Mouse (Mus musculus): ENCODE data around the gene Tmem79.
A peak's percentile ranks its signal among the peaks of the same experiment; 100 is the strongest.
"Not testable (repeated sequence)": the region's sequence is repeated elsewhere in the genome, so short reads cannot be mapped to it uniquely, and the experiment has no call there.

The Tmem79 gene

DNA sequence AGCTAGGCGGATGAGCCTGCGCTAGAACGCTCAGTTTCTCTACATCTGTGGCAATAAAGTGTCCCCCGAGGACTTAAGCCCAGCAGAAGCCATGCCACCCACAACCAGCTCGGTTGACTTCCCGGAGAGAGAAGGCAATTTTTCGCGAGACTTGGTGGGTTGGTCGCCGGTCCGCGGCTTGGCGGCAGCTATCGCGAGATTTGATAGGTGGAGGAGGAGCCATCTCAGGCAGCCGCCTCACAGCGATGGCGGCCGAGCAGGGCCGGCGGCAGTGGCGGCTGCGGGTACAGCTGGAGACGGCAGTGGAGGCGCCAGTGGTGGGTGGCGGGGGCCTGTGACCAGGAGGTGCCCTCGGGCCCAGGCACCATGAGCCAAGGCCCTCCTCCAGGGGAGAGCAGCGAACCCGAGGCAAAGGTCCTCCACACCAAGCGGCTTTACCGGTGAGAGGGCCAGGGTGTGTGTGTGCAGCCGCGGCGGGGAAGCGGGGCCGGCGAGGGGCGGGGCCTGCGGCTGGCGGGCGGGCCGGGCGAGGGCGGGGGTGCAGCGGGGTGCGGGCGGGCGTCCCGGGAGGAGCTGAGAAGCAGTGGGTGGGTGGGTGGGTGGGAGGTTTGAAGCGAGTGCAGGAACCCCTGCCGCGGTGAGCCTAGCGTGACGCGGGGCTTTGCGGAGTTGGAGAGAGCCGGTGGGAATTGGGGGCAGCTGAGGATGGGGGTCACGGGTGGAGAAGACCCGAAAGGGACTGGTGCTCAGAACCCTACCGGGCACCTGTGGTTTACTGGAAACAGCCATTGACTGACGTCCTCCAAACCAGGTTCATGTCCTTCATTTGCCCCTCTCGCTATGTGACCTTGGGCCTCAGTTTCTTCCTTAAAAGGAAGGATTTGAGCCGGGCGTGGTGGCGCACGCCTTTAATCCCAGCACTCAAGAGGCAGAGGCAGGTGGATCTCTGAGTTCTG lies at the start of gene Tmem79, which contains the start of gene Smg5:
Gene Tmem79 (minus strand): TSS at position 91 of the 956 bp plus-strand sequence.
Gene Smg5 (plus strand): TSS at position 203 of the 956 bp plus-strand sequence.
- peak; percentile 96 to 97 for DNase-seq (ENCODE audit: low read depth in 2 of 2, low spot score in 2 of 2)

DNA sequence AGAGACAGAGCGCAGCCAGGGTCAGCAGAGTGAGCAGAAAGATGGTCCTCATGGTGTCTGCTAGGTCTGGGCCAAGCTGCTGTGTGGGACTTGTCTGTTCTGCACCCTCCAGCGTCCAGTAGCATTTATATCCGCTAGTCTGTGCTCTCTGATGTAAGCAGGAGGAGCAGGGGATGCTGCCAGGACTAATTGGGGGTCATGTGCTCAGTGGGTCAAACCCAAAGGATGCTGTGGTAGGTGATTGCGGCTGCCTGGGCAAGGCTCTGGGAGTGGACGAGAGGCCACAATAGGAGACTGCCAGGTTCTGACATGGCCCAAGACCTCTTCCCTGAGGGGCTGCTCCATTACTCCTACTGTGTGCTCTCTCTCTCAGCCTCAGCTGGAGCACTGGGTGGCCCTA lies 48.4 kb upstream of the Tmem79 start, which contains the start of gene Bglap:
Gene Bglap (minus strand): TSS at position 101 of the 400 bp plus-strand sequence.
- no peak for DNase-seq (ENCODE audit: low read depth in 2 of 2, low spot score in 2 of 2)

DNA sequence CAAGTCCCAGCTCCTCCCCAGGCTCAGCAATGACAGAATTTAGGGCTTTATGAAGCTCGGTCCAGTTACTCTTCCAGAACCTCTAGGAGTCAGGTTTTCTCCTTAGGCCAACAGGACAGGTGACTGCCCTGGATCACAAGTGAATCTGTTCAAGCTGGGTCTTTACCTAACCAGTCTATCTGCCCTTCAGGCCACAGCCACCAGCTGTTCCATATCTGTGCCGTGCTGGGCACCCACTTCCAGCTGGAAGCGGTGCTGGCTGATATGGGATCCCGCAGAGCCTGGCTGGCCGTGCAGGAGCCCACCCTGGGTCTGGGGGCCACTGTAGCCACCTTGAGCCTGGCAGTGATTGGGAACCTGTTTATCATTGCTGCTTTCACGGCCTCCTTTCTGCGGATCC lies 46.4 kb upstream of the Tmem79 start:
- DNase-seq (ENCODE audit: low read depth in 2 of 2, low spot score in 2 of 2) = not testable (repeated sequence)

DNA sequence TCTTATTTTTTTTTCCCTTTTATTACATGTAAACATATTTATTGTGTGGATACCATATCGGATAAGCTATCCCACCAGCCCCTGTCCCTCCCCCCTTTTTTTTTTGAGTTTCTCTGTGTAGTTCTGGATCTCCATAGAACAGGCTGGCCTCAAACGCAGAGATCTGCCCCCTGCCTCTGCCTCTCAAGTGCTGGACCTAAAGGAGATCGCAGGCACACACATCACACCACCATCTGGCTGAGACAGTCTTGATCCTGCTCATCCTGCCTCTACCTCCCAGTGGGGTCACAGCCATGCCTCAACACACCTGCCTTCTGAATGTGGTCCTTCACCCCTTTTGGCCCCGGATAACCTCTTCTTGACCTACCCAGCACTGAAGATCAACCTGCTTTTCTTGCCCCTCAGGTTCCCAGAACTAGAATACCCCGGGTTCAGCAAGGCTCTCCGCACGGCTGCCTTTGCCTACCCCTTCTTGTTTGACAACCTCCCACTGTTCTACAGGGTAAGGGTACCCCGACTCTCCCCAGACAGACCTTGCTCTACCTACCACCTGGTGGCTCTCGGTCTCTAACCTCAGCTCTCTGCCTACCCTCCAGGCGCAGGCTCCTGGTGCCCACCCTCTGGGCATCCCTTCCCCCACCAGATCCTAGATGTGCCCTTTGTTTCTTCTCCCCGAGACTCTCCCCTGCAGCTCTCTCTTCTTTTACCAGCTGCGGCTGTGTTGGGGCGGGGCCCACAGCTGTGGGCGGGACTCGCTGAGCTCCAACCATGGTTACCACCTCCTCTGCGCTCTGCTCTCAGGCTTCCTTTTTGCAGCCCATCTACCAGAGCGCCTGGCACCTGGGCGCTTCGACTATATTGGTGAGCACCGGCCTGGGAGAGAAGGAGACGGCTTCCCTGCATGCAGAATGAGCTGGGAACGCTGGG lies 45.7 kb upstream of the Tmem79 start:
- DNase-seq (ENCODE audit: low read depth in 2 of 2, low spot score in 2 of 2) = peak in 1 of 2 experiments; percentile 28

DNA sequence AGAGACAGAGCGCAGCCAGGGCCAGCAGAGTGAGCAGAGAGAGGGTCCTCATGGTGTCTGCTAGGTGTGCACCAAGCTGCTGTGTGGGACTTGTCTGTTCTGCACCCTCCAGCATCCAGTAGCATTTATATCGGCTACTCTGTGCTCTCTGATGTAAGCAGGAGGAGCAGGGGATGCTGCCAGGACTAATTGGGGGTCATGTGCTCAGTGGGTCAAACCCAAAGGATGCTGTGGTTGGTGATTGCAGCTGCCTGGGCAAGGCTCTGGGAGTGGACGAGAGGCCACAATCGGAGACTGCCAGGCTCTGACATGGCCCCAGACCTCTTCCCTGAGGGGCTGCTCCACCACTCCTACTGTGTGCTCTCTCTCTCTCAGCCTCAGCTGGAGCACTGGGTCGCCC lies 42.7 kb upstream of the Tmem79 start, which contains the start of gene Bglap2:
Gene Bglap2 (minus strand): TSS at position 101 of the 400 bp plus-strand sequence.
- not testable (repeated sequence) for DNase-seq (ENCODE audit: low read depth in 2 of 2, low spot score in 2 of 2)

DNA sequence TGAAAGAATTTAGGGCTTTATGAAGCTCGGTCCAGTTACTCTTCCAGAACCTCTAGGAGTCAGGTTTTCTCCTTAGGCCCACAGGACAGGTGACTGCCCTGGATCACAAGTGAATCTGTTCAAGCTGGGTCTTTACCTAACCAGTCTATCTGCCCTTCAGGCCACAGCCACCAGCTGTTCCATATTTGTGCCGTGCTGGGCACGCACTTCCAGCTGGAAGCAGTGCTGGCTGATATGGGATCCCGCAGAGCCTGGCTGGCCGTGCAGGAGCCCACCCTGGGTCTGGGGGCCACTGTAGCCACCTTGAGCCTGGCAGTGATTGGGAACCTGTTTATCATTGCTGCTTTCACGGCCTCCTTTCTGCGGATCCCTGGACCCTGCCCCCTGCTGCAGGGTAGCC lies 40.7 kb upstream of the Tmem79 start:
- not testable (repeated sequence) for DNase-seq (ENCODE audit: low read depth in 2 of 2, low spot score in 2 of 2)

DNA sequence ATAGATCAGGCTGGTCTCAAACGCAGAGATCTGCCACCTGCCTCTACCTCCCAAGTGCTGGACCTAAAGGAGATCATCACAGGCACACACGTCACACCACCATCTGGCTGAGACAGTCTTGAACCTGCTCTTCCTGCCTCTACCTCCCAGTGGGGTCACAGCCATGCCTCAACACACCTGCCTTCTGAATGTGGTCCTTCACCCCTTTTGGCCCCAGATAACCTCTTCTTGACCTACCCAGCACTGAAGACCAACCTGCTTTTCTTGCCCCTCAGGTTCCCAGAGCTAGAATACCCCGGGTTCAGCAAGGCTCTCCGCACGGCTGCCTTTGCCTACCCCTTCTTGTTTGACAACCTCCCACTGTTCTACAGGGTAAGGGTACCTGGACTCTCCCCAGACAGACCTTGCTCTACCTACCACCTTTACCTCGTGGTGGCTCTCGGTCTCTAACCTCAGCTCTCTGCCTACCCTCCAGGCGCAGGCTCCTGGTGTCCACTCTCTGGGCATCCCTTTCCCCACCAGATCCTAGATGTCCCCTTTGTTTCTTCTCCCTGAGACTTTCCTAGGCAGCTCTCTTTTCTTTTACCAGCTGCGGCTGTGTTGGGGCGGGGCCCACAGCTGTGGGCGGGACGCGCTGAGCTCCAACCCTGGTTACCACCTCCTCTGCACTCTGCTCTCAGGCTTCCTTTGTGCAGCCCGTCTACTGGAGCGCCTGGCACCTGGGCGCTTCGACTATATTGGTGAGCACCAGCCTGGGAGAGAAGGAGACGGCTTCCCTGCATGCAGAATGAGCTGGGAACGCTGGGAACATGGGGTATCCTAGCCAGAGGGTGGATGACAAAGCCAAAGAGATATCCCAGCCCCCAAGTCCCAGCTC lies 40.0 kb upstream of the Tmem79 start:
- not testable (repeated sequence) for DNase-seq (ENCODE audit: low read depth in 2 of 2, low spot score in 2 of 2)

DNA sequence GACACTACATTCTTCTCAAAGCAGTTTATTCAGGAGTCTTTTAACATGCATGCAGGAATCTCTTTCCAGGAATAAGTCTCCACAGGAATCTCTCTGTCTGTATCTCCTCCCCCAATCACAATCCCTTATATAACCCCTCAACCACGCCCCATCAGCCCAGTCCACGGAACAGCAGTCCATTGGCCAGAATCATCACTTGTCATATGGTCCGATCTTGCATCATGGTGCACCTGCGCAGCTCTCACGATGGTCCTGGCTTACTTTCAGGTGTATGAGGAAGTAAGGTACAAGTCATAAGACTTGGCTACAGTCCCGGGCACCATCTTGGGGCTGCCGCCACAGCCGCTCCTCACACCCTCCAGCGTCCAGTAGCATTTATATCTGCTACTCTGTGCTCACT lies 36.7 kb upstream of the Tmem79 start, which contains the start of gene Bglap3:
Gene Bglap3 (minus strand): TSS at position 101 of the 400 bp plus-strand sequence.
- not testable (repeated sequence) for DNase-seq (ENCODE audit: low read depth in 2 of 2, low spot score in 2 of 2)

DNA sequence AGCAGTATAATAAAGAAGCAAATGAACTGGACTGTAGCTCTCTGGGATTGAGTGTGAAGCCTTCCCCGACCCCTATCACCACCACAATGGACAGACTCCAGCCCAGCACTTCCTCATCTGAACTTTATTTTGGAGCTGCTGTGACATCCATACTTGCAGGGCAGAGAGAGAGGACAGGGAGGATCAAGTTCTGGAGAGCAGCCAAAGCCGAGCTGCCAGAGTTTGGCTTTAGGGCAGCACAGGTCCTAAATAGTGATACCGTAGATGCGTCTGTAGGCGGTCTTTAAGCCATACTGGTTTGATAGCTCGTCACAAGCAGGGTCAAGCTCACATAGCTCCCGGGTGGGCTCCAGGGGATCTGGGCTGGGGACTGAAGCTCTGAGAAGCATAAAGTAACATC lies 32.6 kb upstream of the Tmem79 start:
- DNase-seq (ENCODE audit: low read depth in 2 of 2, low spot score in 2 of 2) = not testable (repeated sequence)

DNA sequence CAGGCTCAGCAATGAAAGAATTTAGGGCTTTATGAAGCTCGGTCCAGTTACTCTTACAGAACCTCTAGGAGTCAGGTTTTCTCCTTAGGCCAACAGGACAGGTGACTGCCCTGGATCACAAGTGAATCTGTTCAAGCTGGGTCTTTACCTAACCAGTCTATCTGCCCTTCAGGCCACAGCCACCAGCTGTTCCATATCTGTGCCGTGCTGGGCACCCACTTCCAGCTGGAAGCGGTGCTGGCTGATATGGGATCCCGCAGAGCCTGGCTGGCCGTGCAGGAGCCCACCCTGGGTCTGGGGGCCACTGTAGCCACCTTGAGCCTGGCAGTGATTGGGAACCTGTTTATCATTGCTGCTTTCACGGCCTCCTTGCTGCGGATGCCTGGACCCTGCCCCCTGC lies 31.6 kb upstream of the Tmem79 start:
- not testable (repeated sequence) for DNase-seq (ENCODE audit: low read depth in 2 of 2, low spot score in 2 of 2)

DNA sequence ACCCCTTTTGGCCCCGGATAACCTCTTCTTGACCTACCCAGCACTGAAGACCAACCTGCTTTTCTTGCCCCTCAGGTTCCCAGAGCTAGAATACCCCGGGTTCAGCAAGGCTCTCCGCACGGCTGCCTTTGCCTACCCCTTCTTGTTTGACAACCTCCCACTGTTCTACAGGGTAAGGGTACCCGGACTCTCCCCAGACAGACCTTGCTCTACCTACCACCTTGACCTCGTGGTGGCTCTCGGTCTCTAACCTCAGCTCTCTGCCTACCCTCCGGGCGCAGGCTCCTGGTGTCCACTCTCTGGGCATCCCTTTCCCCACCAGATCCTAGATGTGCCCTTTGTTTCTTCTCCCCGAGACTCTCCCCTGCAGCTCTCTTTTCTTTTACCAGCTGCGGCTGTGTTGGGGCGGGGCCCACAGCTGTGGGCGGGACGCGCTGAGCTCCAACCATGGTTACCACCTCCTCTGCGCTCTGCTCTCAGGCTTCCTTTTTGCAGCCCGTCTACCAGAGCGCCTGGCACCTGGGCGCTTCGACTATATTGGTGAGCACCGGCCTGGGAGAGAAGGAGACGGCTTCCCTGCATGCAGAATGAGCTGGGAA lies 31.0 kb upstream of the Tmem79 start:
- DNase-seq (ENCODE audit: low read depth in 2 of 2, low spot score in 2 of 2) = peak; percentile 16 to 31

DNA sequence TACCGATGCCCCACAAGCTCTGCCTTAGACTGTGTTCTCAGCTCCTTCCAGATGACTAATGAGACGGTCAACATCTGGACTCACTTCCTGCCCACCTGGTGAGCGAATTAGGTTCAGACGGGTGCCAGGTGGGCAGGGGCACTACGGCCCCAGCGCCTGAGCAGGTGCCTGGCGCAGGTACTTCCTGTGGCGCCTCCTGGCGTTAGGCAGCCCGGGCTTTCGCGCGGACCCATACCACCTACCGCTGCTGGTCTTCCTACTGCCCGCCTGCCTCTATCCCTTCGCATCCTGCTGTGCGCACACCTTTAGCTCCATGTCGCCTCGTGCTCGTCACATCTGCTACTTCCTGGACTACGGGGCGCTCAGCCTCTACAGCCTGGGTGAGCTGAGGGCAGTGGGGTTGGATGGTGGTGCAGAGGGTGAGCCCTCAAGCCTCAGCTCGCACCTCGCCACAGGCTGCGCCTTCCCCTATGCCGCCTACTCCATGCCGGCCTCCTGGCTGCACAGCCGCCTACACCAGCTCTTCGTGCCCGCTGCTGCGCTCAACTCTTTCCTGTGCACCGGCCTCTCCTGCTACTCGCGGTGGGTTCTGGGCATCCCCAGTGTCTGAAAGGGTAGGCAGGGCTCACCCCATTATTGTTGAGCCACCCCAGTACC lies 29.9 kb upstream of the Tmem79 start:
- DNase-seq (ENCODE audit: low read depth in 2 of 2, low spot score in 2 of 2) = no peak

DNA sequence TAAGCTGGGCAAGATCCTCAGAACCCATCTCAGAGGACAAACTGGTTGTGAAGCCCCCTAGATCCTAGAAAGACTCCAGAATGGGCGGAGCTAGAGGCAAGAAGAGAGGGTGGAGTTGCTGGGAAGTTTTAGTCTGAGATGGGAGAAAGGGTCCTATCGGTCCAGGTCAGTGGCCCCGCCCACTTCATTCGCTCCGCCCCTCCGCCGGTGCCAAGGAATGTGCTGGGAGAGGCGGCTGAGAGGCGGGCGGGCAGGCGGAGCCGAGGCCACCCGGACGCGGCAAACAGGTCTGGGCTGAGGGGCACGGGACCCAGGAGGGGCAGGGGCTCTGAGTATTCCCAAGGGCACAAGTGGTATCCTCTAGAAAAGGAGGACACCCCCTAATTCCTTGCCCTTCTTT lies 28.4 kb upstream of the Tmem79 start, which contains the start of gene Paqr6:
Gene Paqr6 (plus strand): TSS at position 248 of the 400 bp plus-strand sequence.
- no peak for DNase-seq (ENCODE audit: low read depth in 2 of 2, low spot score in 2 of 2)

DNA sequence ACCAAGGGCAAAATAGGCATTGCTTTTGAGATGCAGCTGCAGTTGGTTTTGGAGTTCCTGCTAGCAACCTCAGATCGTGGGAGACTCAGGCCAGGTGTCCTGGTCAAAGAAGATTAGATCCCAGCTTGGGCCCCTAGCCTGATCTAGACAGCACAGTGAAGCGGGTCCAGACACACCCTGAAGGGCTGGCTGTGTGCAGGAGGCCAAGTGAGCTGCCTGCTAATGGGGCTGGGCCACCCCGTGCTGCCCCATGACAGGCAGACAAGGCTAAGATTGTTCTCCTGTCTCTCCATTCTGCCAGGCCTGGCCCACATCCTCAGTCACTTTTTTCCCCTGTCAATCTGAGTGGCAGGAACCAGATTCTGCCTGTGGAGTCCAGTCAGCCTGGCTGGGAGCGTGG lies 27.8 kb upstream of the Tmem79 start:
- DNase-seq (ENCODE audit: low read depth in 2 of 2, low spot score in 2 of 2) = no peak

DNA sequence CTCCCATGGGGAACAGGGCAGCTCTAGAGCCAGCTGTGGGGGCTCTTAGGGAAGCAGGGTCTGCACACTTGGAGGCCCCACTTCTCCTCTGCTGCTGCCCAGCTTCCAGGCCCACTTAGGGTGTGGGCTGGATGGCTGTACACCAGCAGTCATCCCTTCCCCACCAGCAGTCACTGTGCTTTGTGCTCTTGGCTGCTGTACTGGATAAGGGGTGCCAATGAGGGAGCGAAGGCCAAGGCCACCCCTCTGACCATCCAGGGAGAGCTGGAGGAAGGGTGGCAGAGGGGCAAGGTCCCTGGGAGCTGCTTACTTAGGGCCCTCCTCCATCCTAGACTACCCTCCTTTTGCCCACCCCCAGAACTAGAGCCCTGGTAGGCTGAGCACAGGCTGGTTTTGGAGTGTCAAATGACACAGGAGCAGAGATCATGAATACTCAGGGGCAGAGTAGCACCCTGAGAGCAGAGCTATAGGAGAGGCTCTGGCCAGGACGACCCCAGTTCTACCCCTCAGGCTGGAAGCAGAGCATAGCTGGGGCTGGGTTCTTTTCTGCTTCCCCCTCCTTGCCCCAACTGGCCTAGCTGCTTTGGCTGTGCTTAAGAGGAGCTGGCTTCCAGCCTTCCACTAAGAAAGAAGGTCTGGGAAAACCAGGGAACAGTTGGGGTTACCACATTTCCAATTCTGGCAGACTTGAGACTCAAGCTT lies 25.8 kb upstream of the Tmem79 start:
- no peak for DNase-seq (ENCODE audit: low read depth in 2 of 2, low spot score in 2 of 2)

DNA sequence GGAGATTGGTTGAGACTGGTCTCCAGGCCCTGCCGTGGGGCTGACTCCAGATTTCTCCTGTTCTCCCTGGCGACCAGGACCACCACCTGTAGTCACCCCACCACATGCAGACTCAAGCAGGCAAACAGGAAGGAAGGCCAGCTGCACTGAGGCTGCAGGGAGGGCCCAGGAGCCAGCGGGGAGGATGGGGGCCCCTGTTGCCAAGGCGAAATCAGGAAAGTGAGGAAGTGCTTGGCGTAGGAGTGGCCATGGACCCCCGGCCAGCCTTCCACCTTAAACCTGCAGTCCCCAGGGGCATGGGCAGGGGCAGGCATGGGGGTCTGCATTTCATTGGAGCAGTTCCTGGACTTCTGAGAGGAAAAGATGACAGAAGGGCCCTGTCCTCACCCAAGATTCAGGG lies 25.1 kb upstream of the Tmem79 start:
- no peak for DNase-seq (ENCODE audit: low read depth in 2 of 2, low spot score in 2 of 2)

DNA sequence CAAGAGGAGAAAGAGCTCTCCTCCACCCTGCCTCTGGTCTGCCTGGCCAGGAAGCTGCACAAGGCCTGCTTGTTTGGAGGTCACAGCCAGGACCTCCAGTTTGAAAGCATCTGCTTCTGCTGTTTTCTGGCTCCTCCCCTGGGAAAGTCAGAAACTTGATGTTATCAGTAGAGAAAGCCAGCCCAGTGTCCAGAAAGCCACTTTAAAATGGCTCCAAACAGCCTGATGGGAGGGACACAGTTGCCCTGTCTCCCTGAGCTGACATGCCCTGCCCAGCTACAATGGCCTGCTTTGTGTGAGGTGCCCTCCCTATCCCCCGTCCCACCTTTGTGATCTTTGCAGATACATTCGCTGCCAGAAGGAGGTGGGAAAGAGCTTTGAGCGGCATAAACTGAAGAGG lies 24.0 kb upstream of the Tmem79 start:
- DNase-seq (ENCODE audit: low read depth in 2 of 2, low spot score in 2 of 2) = no peak

DNA sequence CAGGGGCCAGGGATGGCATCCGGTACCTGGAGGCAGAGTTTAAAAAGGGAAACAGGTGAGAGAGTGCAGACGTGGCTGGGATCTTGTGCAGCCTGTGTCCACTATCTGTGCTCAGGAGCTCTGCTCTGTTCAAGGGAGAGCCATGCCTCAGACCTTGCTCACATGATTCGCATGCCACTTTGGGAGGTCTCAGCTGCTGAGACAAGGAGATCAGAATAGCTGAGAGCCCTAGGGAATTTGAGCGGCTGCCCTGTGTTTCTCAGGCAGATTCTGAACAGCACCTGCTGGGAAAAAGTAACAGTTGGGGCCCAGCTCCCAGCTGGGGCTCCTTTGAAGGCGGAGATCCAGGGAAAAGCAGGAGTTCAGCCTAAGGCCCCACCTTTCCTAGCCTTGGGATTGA lies 23.6 kb upstream of the Tmem79 start:
- no peak for DNase-seq (ENCODE audit: low read depth in 2 of 2, low spot score in 2 of 2)
